Mouse (Mus musculus) mouse embryonic stem cell (cell line): ENCODE data around the gene Aldh4a1.

Experiments used
- in situ Hi-C, 2 experiments: fragments of 300-500 bp; cut with MboI; formaldehyde crosslinking; loops; 1 replicate in 1 of 2; 3 replicates in 1 of 2; pipeline ENCODE4 v1.14.3; 2019 to 2020; ENCODE audit warnings: low sequenced_read_pairs in 2 of 2, low pct_unique_long_range_greater_than_20kb in 1 of 2, mixed read lengths in 1 of 2; ENCODE audit not compliant: unreplicated experiment in 1 of 2

Gene Aldh4a1

GRCm38 (mm10) chr4:139608975-139609374 is 13.7 kb upstream of the Aldh4a1 start:
- in situ Hi-C loops, result no loop called here

GRCm38 (mm10) chr4:139610954-139611353 is 11.7 kb upstream of the Aldh4a1 start:
- in situ Hi-C loops, result no loop called here

GRCm38 (mm10) chr4:139611542-139611953 is 11.1 kb upstream of the Aldh4a1 start:
- in situ Hi-C loops, result no loop called here

GRCm38 (mm10) chr4:139614524-139615260 is 8.0 kb upstream of the Aldh4a1 start:
- in situ Hi-C loops, result no loop called here

GRCm38 (mm10) chr4:139616276-139617000 is 6.2 kb upstream of the Aldh4a1 start:
- in situ Hi-C loops, result no loop called here

GRCm38 (mm10) chr4:139617001-139617364 is 5.7 kb upstream of the Aldh4a1 start:
- in situ Hi-C loops, result no loop called here

GRCm38 (mm10) chr4:139619765-139620164 is 2.9 kb upstream of the Aldh4a1 start:
- in situ Hi-C loops, result no loop called here

- in situ Hi-C loops, result no loop called here
Measured at GRCm38 (mm10) chr4:139623434-139624115, 909 bp downstream of the Aldh4a1 start.

- in situ Hi-C loops, result no loop called here
Measured at GRCm38 (mm10) chr4:139624116-139624489, 1.4 kb downstream of the Aldh4a1 start.

GRCm38 (mm10) chr4:139624706-139625105 is 2.0 kb downstream of the Aldh4a1 start:
- in situ Hi-C loops, result loop anchor here in 1 of 2 experiments (25.0 kb wide), 1 partner anchor 112 kb away; no protein-coding TSS in a partner anchor

- in situ Hi-C loops, result loop anchor here in 1 of 2 experiments (25.0 kb wide), 1 partner anchor 115 kb away; no protein-coding TSS in a partner anchor
Measured at GRCm38 (mm10) chr4:139627361-139627760, 4.7 kb downstream of the Aldh4a1 start.

GRCm38 (mm10) chr4:139630171-139630570 is 7.5 kb downstream of the Aldh4a1 start:
- in situ Hi-C loops, result loop anchor here in 1 of 2 experiments (25.0 kb wide), 1 partner anchor 118 kb away; no protein-coding TSS in a partner anchor

GRCm38 (mm10) chr4:139631141-139631540 is 8.5 kb downstream of the Aldh4a1 start:
- in situ Hi-C loops, result loop anchor here in 1 of 2 experiments (25.0 kb wide), 1 partner anchor 119 kb away; no protein-coding TSS in a partner anchor

- in situ Hi-C loops, result loop anchor here in 1 of 2 experiments (25.0 kb wide), 1 partner anchor 119 kb away; no protein-coding TSS in a partner anchor
Measured at GRCm38 (mm10) chr4:139631569-139632253, 9.0 kb downstream of the Aldh4a1 start.

- in situ Hi-C loops, result loop anchor here in 1 of 2 experiments (25.0 kb wide), 1 partner anchor 120 kb away; no protein-coding TSS in a partner anchor
Measured at GRCm38 (mm10) chr4:139632254-139632580, 9.6 kb downstream of the Aldh4a1 start.

- in situ Hi-C loops, result loop anchor here in 1 of 2 experiments (25.0 kb wide), 1 partner anchor 124 kb away; no protein-coding TSS in a partner anchor
Measured at GRCm38 (mm10) chr4:139636373-139636772, 13.7 kb downstream of the Aldh4a1 start.

GRCm38 (mm10) chr4:139637847-139638246 is 15.2 kb downstream of the Aldh4a1 start:
- in situ Hi-C loops, result loop anchor here in 1 of 2 experiments (25.0 kb wide), 1 partner anchor 126 kb away; no protein-coding TSS in a partner anchor

GRCm38 (mm10) chr4:139638356-139638755 is 15.7 kb downstream of the Aldh4a1 start:
- in situ Hi-C loops, result loop anchor here in 1 of 2 experiments (25.0 kb wide), 1 partner anchor 126 kb away; no protein-coding TSS in a partner anchor
